Mouse (Mus musculus) urinary bladder, postnatal 25 days (tissue): ENCODE results near the gene Troap.
A peak's percentile ranks its signal among the peaks of the same experiment; 100 is the strongest.

Source experiments
- DNase-seq: peaks from one replicate; pipeline ENCODE4 v3.0.0; 2022; ENCODE audit warnings: low spot score

Gene Troap

DNA sequence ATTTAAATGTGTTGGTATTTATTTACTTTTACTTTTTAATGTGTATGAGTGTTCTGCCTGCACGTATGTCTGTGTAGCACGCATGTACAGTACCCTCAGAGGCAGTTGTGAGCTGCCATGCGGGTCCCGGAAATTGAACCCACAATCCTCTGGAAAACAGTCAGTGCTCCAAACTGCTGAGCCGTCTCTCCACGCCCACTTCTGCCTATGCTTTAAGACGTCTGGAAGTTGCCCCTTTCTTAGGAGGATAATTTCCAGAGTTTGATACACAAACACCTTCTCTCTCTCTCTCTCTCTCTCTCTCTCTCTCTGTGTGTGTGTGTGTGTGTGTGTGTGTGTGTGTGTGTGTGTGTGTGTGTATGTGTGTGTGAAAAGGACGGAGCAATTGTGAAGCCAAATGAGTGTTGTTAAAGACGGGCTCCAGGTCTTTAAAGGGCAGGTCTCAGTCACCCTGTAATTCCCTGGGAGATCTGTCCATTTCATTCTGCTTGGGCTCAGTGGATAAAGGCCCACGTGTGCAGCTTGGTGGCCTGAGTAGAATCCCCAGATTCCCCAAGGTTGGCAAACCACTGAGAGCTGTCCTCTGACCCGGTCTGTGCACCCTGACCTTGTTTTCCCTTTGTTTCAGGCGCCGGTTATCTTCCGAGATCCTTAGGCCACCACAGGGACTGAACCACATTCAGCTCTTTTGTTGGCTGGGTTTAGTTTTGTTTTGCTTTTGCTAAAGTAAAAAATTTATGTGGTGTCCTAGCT lies 40.1 kb downstream of the Troap start:
- no peak for DNase-seq

DNA sequence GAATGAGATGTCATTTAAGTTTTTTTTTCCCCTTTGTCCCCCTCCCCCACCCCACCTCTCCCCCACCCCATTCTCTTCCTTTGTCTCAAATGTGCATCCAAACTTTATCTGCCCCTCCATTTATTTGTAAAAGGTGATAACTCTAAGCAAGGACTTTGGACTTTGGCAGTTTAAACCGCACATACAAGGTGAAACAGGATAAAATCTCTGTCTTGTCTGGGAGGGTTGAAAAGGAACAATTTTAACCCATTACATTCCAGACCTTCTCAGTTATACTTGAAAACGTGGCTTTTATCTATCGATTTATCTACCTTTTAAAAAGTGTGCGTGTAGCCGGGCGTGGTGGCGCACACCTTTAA lies 40.7 kb downstream of the Troap start:
- DNase-seq, result no peak

DNA sequence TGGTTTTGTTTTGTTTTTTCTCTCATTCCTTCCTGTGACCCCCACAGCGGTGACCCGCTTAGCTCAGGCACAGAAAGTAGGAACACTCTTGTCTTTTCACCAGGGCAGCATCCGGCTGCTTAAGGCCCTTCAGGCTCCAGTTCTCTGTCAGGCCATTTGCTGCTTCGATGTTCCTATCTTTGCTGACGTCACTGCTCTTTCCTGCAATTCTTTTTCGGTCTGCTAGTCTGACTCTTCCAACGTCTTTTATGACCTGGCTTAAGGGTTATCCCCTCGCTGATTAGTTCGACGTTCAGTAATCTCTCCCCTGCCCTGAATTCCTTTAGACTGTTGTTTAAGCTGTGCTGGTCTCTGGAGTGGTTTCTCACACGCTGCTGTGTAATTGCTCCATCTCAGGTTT lies 42.2 kb downstream of the Troap start:
- no peak for DNase-seq

DNA sequence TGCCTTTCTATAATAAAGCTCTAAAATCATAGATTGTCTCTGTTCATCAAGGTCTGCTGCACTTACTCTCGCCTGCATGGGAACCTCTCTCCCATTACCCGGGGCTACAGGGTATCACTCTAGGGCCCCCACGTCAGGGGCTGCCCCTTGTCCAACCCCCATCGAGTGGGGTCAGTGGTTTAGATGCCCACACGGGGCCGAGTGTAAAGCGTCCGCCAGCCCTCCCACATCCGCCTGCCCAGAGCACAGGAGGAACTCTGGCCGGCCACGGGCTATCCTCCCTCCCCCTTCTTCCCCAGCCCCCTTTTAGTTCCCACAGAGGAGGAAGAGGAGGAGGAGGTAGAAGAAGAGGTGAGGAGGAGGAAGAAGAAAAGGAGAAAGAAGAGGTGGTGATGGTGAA lies 46.4 kb downstream of the Troap start:
- DNase-seq, result no peak

DNA sequence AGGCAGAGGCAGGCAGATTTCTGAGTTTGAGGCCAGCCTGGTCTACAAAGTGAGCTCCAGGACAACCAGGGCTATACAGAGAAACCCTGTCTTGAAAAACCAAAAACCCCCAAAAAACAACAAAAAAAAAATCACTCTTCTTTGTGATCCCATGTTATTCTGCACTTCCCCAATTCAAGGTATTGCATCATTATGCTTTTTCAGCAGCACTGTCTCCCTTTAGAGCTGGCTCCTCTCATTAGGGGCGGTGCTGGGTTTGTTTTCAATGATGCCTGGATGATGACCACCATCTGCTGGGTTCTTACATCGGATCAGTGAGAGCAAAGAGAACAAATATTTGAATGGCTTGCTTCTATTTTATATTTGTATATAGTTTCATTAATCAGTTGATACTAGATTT lies 48.3 kb downstream of the Troap start:
- DNase-seq, result no peak

DNA sequence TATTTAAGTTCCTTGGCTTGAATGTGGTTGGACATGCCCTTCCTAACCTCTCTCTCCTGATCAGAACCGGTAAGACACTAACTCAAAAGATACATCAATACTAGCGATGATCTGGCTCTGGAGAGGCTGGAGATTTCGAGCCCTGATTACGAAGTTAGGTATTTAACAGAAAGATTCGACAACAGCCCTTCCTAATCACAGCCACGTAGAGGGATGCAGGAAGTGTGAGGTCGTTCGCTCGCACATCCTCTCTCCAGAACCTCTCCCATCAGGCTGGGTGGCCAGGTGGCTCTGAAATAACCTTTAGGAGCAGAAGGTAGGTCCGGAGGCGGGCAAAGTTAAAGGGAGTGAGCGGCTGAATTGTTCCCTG lies 51.3 kb downstream of the Troap start, which contains the start of gene Spats2:
Gene Spats2, plus strand, starts transcription at position 206 of the 370 bp plus-strand sequence.
- DNase-seq, result no peak

DNA sequence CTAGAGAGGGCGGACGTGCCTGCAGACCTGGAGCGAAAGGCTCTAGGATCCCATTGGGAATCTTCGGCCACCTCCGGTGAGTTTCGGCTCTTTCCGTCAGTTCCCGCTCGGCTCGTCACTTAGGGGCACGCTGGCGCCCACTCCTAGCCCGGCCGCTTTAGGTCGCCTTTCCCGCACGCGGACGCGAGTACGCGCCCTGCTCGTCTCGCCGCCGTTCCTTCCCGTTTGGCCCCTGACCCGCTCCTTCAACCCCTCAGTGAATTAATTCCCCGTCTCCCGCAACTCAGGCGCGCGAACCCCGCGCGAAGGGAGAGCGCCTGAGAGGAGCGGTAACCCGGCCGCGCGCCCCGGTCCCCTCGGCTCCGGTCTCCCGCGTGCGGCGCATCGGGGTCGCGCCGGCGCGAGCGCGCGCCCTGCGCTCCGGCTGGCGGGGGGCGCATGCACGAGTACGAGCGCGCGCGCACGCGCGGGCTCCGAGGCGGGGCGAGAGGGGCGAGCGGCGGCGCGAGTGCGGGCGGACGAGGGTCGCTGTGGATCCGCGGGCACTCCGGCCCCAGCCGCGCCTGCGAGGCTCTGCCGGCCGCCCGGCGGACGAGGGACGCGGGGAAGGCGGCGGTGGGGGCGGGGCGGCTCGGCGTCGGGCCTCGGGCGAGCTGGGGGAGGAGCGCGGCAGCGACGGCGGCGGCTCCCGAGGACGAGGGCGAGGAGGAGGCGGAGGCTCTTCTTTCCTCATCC lies 51.9 kb downstream of the Troap start:
- DNase-seq, result peak; percentile 86

DNA sequence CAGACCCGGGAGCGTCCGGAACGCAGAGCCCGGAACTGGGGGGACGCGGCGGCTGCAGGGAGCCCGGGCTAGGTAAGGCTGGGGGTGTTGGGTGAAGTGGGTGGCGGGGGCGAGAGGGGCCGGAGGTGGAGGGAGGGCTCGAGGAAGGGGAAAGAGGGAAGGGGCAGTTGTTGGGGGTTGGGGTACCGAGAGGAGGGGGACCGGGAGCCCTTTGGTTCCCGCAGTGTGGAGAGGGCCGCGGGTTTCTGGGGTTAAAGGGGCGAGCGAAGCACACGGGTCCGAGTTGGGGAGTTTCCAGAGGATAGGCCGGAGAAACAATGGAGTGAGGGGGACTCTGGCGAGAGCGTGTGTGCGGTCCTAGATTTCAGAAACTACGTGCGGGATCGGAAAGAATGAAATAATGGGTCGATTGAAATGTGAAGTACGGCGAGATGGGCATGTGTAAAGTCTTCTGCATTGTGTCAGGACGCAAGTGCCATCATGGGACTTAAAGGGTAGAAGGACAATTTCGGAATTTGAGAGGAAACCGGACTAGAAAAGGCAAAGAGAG lies 52.5 kb downstream of the Troap start:
- no peak for DNase-seq

DNA sequence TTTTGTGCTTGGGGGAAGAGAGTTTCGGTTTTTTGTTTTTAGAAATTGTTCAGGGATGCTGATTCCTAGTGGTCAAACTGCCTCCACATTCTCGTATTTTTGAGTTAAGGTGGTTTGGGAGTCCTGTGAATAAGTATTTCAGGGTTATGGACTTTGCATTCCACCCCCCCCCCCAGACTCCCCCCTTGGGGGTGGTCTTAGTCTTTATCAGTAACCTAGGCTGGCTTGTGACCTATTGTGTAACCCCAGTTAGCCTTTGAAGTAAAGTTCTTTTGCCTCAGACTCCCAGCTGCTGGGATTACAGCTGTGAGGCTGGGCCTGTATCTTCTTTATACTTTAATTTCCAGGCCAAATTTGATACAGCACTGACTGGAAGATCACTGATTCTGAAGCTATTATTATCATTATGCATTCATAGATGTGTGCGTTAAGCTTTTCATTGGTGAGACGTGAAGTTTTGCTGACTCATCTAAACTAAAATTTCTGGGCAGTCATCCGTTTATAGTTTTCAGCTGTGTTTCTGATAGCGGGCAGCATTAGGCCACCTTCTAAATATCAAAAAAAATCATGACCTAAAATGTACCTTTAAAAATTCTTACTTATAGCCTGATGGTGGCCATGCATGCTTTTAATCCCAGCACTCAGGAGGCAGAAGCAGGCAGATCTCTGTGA lies 53.6 kb downstream of the Troap start:
- DNase-seq, result no peak

DNA sequence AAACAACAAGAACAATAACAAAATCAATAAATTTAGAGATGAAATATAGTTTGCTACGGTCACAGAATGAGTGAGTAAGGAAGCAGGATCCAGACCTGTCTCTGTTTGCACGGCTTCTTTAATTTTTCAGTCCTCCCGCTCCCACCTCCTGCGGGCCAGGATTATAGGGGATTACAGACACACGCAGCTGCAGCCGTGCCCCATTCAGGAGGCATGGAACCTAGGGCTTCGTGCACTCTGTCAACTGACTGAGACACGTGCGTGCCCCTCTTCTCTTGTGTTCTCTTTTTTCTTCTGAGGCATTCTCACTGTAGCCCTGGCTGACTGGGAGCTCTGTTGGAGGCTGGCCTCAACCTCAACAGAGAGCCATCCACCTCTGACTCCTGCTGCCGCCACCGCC lies 55.1 kb downstream of the Troap start:
- DNase-seq, result no peak

DNA sequence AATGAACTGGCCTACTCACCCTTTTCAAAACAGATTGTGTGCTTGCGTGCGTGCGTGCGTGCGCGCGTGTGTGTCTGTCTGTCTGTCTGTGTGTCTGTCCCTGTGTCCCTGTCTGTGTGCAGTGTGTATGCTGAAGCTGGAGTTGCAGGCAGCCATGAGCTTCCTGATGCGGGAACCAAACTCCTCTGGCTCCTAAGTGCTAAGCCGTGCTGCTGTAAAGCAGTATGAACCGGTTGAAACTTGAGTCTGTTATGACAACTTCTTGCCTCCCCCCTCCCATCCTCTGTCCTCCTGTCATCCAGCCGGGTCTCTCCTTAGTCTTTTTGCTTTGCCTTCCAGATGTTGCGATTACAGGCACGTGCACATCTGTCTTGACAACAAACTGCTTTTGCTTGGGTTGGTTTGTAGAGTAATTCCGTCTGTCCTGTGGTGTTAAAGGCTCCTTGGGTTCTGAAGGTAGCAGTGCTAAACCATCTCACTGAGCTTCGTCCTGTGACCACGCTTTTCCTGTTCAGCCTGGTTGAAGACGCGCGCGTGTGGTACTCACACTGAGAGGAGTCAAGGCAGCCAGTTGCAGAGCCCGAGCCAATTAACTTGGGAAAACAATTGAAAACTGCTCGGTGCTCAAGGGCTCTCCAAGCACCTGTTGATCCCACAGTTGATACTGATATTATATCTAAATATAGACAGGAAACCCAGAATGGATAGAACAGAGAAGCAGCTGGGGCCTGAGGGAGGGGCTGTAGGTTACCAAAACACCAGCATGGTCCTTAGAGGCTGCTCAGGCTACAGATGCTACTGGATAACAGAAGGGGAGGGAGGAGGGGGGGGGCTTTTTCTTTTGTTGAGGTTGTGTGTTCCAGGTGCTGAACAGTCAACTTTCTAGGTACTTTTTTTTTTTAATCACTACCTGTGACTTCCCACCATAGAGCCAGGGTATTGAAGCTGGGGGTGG lies 55.9 kb downstream of the Troap start:
- no peak for DNase-seq
